Mouse (Mus musculus): Measurements from ENCODE around the gene Tm7sf3.

- TF ChIP-seq MYOG (IDR thresholded peaks at IDR 0.05; ENCODE audit: control insufficient read depth, extremely low read depth, insufficient read length), result no peak
- no peak for TF ChIP-seq CTCF (IDR thresholded peaks at IDR 0.05; ENCODE audit: control insufficient read depth, insufficient read depth, insufficient read length)
- no peak for TF ChIP-seq CEBPB (IDR thresholded peaks at IDR 0.05; ENCODE audit: low read depth)
- TF ChIP-seq MYOD1 (IDR thresholded peaks at IDR 0.05; ENCODE audit: control insufficient read depth, insufficient read length, low read depth), result no peak
- no peak for TF ChIP-seq MAX (IDR thresholded peaks at IDR 0.05)
- TF ChIP-seq USF1 (IDR thresholded peaks at IDR 0.05; ENCODE audit: low read depth), result no peak
- TF ChIP-seq FOSL1 (IDR thresholded peaks at IDR 0.05; ENCODE audit: insufficient read depth, low read length, poor library complexity, severe bottlenecking), result no peak
These were observed 908 bp downstream of the Tm7sf3 start for GRCm38 (mm10) chr6:146641621-146642210.

All from C2C12 (cell line).